Mouse (Mus musculus) liver, adult 2 months (tissue): ENCODE measurements around the gene Pten.

Experiments used
- CTCF ChIP-seq: fragments of 200-500 bp; IDR thresholded peaks from 2 replicates; pipeline ENCODE4 v1.5.1; 2011; ENCODE audit warnings: low read depth, low read length, control low read depth
- POLR2A ChIP-seq: fragments of 200-500 bp; IDR thresholded peaks from 2 replicates; pipeline ENCODE4 v1.6.1; 2011; ENCODE audit warnings: low read length, control low read depth; ENCODE audit not compliant: insufficient read depth; ENCODE audit errors: extremely low read depth

DNA sequence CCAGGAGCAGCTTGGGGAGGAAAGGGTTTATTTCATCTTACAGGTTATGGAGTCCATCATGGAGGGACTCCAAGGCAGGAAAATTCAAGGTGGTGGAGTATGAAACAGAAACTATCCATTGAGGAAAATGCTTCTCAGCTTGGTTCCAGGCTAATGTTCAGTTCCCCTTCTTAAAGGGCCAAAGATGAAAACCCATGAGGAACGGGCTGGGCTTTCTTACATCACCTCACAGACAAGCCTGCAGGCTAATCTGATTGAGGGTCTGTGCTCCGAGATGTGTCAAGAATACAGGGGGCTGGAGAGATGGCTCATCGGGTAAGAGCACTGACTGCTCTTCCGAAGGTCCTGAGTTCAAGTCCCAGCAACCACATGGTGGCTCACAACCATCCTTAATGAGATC lies 27.5 kb upstream of the Pten start:
- TF ChIP-seq CTCF (no peak), POLR2A (no peak)
